In genomic region chr1:74208941-74209340, GRCm38 (mm10) we compare ENCODE assay signal across 21 mouse cellular contexts. TPM values are rescaled to one million over a fixed set of nuclear protein-coding genes. Genes with fewer than 3 reads are reported as not detected.
"Had no signal": no experiment of that assay in that cellular context is flagged by ENCODE, and none has a peak within 500 bp of the region (broad histone marks: within the 10 kb centered on the region; RNA-seq: fewer than 3 reads in every experiment).

No protein-coding gene starts in this region.

- H3K27me3 ChIP-seq: neural tube, embryonic 13.5 days; neural tube, embryonic 15.5 days; stomach, embryonic 15.5 days had no signal

- DNase-seq: lung, adult 18-20 months; lung, embryonic 14.5 days; lung, postnatal 10 days; lung, postnatal 4 days; midbrain, embryonic 14.5 days; right cerebral cortex, postnatal 14 days; thymus, adult 2 months; thymus, postnatal 25 days; thymus, postnatal 4 days had no signal

- H3K4me3 ChIP-seq: midbrain, embryonic 10.5 days; midbrain, embryonic 12.5 days; myocyte; neural tube, embryonic 13.5 days; neural tube, embryonic 15.5 days; stomach, embryonic 15.5 days had no signal

- H3K4me1 ChIP-seq: neural tube, embryonic 13.5 days; stomach, embryonic 15.5 days had no signal

- H3K9ac ChIP-seq: lung, embryonic 14.5 days; midbrain, embryonic 12.5 days; neural tube, embryonic 13.5 days; neural tube, embryonic 15.5 days; stomach, embryonic 15.5 days had no signal

- H3K4me2 ChIP-seq: lung, embryonic 14.5 days; midbrain, embryonic 12.5 days; neural tube, embryonic 13.5 days; neural tube, embryonic 15.5 days; stomach, embryonic 15.5 days had no signal

- H3K36me3 ChIP-seq: midbrain, embryonic 10.5 days; midbrain, embryonic 12.5 days; neural tube, embryonic 13.5 days; neural tube, embryonic 15.5 days; stomach, embryonic 15.5 days had no signal

- H3K27ac ChIP-seq: midbrain, embryonic 10.5 days; midbrain, embryonic 12.5 days; neural tube, embryonic 13.5 days; neural tube, embryonic 15.5 days; stomach, embryonic 15.5 days; stomach, postnatal 0 days had no signal

- H3K9me3 ChIP-seq: midbrain, embryonic 10.5 days; midbrain, embryonic 12.5 days; neural tube, embryonic 13.5 days; neural tube, embryonic 15.5 days; stomach, embryonic 15.5 days had no signal

- ATAC-seq: midbrain, embryonic 16.5 days had no signal

RNA-seq across cellular contexts. Expression of gene Cxcr1, which starts 14.5 kb away (rescaled TPM):
- polyA plus RNA-seq: lung, embryonic 14.5 days; lung, embryonic 16.5 days; midbrain, embryonic 10.5 days; midbrain, embryonic 12.5 days; midbrain, embryonic 14.5 days; midbrain, embryonic 16.5 days; myocyte; neural tube, embryonic 11.5 days; neural tube, embryonic 13.5 days; neural tube, embryonic 15.5 days; stomach, embryonic 15.5 days; testis, adult 2 months; thymus, adult 2 months; urinary bladder, adult 2 months had no signal

RNA-seq across cellular contexts. Expression of gene Cxcr2, which starts 55.2 kb away (rescaled TPM):
- polyA plus RNA-seq: midbrain, embryonic 14.5 days; myocyte; testis, adult 2 months had no signal
